Mouse (Mus musculus): ENCODE results near the gene Plppr3. TPM values are rescaled to one million over a fixed set of nuclear protein-coding genes. Genes with fewer than 3 reads are reported as not detected.

The Plppr3 gene
- polyA plus RNA-seq, 1 experiment from 2014 or later, result 14.1 TPM

DNA sequence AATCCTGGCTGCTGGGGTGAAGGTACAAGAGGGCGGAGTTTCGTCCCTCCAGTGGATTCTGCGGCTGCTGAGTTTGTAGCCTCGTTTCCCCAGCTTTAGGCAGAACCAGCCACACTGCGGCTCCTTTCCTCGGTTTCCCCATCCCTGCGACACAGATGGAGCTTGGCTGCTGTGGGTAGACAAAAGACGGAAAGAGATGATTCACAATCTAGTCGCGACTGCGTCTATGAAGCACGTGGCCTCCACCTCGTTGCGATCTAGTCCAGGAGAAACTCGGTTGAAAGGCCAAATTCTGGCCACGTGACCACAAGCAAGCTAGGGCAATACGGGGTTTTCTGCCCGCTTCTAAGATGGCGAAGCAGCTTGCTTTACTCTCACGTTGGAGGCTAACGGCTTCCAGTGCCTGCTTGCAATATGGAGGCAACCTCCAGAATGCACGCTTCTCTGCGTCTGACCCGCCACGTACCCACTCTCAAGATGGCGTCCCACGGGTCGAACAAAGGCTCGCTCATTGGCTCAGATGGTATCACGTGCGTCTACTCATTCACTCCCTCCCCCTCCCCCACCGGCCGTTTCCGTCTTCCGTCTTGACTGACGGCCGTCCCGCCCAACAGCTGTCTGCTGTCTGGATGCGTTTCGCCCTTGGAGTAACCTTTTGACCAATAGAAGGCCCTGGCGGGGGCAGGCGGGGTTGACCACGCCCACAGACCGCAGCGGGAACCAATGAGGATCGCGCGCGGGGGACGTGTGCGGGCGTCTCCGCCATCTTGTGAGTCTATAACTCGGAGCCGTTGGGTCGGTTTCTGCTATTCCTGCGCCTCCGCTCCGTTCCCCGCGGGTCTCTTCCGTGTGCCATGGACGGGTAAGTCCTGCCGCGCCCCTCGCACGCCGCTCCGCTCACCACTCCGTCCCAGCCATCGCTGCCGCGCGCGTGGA lies 20.3 kb downstream of the Plppr3 start, which contains the start of gene Ptbp1:
TSS of gene Ptbp1 (plus strand) at position 568 of the 936 bp plus-strand sequence.
- peaks cover 4% of the 10 kb centered on the region for H3K36me3 ChIP-seq (ENCODE audit: control insufficient read depth, insufficient read depth, low read length)
- H3K4me2 ChIP-seq, result peak within 1 kb of the TSS; percentile 89
- peak within 1 kb of the TSS; percentile 100 for H3K27ac ChIP-seq (ENCODE audit: low read depth, low read length)
- under 1% methylated on average over 75 of the region's 75 CpGs for WGBS (ENCODE audit: insufficient replicate concordance)
- H3K9me3 ChIP-seq (replicated peaks; ENCODE audit: control insufficient read depth, low read length), result no peaks in the 10 kb centered on the region
- ATAC-seq (replicated peaks; ENCODE audit: insufficient number of reproducible peaks, low FRiP score, low TSS enrichment), result peak; percentile 89
- H3K27me3 ChIP-seq (ENCODE audit: control insufficient read depth, insufficient read depth, low read length), result no peaks in the 10 kb centered on the region
- peaks cover 52% of the 10 kb centered on the region for H3K4me1 ChIP-seq (ENCODE audit: control insufficient read depth, insufficient read depth, low read length)
- H3K4me3 ChIP-seq (ENCODE audit: low read depth, low read length), result peak within 1 kb of the TSS; percentile 86
- H3K9ac ChIP-seq (ENCODE audit: low read depth, low read length), result peak within 1 kb of the TSS; percentile 100

DNA sequence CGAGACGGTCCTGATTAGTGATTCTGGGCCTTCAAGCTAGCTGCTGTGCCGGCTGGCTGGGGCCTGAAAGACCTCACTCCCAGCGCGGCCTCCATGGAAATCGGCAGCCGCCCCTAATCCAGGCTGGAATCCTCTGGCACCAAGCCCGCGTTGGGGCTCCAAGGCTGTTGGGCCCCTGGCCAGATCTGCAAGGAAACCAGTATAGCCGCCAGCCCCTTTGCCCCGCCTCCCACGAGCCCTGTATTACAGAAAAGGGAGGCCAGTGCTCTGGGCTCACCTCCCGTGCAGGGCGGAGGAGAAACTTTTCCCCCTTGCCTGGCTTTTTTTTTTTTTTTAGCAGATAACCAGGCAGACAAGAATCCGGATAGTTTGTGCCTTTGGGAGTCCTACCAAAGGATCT lies 21.0 kb downstream of the Plppr3 start:
- Histone ChIP-seq H3K27me3 (ENCODE audit: control insufficient read depth, insufficient read depth, low read length) (no peaks in the 10 kb centered on the region), H3K4me2 (peak overlapping the region; percentile 89), H3K4me1 (ENCODE audit: control insufficient read depth, insufficient read depth, low read length) (peaks cover 47% of the 10 kb centered on the region), H3K9me3 (replicated peaks; ENCODE audit: control insufficient read depth, low read length) (no peaks in the 10 kb centered on the region), H3K4me3 (ENCODE audit: low read depth, low read length) (peak overlapping the region; percentile 86), H3K9ac (ENCODE audit: low read depth, low read length) (peak overlapping the region; percentile 90), H3K36me3 (ENCODE audit: control insufficient read depth, insufficient read depth, low read length) (peaks cover 2% of the 10 kb centered on the region; the same call in 1 of the 2 replicates), H3K27ac (ENCODE audit: low read depth, low read length) (peak overlapping the region; percentile 100)
- WGBS (ENCODE audit: insufficient replicate concordance), result under 1% methylated on average over 15 of the region's 15 CpGs
- peak; percentile 49; the same call in 1 of the 2 replicates for ATAC-seq (replicated peaks; ENCODE audit: insufficient number of reproducible peaks, low FRiP score, low TSS enrichment)

DNA sequence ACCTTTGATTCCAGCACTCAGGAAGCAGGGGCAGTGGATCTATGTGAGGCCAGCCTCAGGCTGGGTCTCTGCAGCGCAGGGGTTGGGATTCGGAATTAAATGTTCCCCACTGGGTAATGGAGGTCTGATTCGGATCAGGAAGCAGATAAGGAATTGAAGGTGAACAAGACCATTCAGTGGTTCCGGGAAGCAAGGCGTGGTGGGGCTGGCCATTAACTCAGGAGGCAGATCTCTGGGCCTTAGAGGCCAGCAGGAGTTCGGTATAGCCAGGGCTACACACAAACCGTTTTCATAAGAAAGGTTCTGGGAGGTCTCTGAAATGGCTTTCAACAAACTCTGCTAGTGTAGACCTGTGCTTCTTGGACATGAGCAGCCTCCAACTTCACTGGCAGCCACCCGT lies 21.6 kb downstream of the Plppr3 start:
- H3K36me3 ChIP-seq (ENCODE audit: control insufficient read depth, insufficient read depth, low read length), result 0 out of 2 replicates have a peak, but pooled peaks cover 2% of the 10 kb centered on the region
- peak overlapping the region; percentile 86 for H3K4me3 ChIP-seq (ENCODE audit: low read depth, low read length)
- no peaks in the 10 kb centered on the region for H3K9me3 ChIP-seq (replicated peaks; ENCODE audit: control insufficient read depth, low read length)
- H3K4me1 ChIP-seq (ENCODE audit: control insufficient read depth, insufficient read depth, low read length), result peaks cover 41% of the 10 kb centered on the region
- no peaks in the 10 kb centered on the region for H3K27me3 ChIP-seq (ENCODE audit: control insufficient read depth, insufficient read depth, low read length)
- peak overlapping the region; percentile 89 for H3K4me2 ChIP-seq
- peak overlapping the region; percentile 100 for H3K27ac ChIP-seq (ENCODE audit: low read depth, low read length)
- no peak for ATAC-seq (replicated peaks; ENCODE audit: insufficient number of reproducible peaks, low FRiP score, low TSS enrichment)
- H3K9ac ChIP-seq (ENCODE audit: low read depth, low read length), result peak overlapping the region; percentile 90
- 27% methylated on average over 8 of the region's 8 CpGs for WGBS (ENCODE audit: insufficient replicate concordance)

DNA sequence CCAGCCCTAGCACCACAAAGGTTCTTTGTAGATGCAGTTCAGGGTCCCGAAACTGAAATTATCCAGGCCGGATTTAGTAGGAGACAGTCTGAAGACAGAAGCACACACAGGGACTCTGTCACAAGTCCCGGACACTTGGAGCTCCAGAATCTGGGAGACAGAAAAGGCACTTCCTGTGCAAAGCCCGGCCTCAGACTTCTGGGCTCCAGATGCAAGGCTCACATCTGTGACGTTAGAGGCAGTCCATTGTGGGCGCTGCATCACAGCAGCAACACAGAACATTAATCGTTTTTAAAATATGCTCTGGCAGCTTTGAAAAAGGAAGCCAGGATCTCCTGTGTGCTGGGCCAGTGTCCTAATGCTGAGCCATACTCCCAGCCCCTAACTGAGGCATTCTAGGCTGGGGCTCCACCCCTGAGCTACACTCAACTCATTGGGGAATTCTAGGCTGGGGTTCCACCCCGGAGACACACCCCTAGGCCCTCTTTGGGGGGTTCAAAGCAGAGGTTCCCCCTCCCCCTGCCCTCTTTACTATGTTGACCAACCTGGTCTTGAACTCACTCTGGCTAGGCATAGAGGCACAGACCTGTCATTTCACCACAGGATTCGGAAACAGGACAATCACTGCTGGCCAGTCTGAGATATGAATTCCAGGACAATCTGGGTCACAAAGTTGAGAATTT lies 22.2 kb downstream of the Plppr3 start:
- ATAC-seq (replicated peaks; ENCODE audit: insufficient number of reproducible peaks, low FRiP score, low TSS enrichment), result no peak
- Histone ChIP-seq H3K4me1 (ENCODE audit: control insufficient read depth, insufficient read depth, low read length) (peaks cover 35% of the 10 kb centered on the region), H3K9ac (ENCODE audit: low read depth, low read length) (peak overlapping the region; percentile 90), H3K9me3 (replicated peaks; ENCODE audit: control insufficient read depth, low read length) (no peaks in the 10 kb centered on the region), H3K27ac (ENCODE audit: low read depth, low read length) (peak overlapping the region; percentile 100), H3K4me2 (peak overlapping the region; percentile 89), H3K27me3 (ENCODE audit: control insufficient read depth, insufficient read depth, low read length) (no peaks in the 10 kb centered on the region), H3K4me3 (ENCODE audit: low read depth, low read length) (peak overlapping the region; percentile 86), H3K36me3 (ENCODE audit: control insufficient read depth, insufficient read depth, low read length) (no peaks in the 10 kb centered on the region)
- WGBS (ENCODE audit: insufficient replicate concordance), result 55% methylated on average over 9 of the region's 9 CpGs

DNA sequence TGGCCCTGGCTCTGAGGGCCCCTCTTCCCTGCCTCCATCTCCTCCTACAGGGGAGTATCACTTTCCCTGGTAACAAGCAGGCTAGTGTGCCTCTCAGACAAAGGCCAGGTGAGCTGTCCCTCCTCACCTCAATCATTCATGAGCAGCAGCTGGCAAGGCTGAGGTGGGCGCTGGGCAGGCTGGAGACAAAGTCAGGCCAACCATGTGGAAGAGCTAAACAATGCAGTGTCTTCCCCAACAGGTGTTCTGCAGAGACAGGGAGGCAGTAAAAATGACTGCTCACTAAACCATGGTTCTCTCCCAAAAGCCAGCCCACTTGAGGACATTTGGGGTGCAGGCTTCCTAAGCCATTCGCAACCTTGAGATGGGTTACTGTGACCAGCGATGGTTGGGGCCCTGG lies 22.8 kb downstream of the Plppr3 start:
- no peak for ATAC-seq (replicated peaks; ENCODE audit: insufficient number of reproducible peaks, low FRiP score, low TSS enrichment)
- Histone ChIP-seq H3K4me1 (ENCODE audit: control insufficient read depth, insufficient read depth, low read length) (peaks cover 31% of the 10 kb centered on the region), H3K9ac (ENCODE audit: low read depth, low read length) (peak overlapping the region; percentile 90), H3K27ac (ENCODE audit: low read depth, low read length) (peak overlapping the region; percentile 100), H3K4me3 (ENCODE audit: low read depth, low read length) (no peak overlapping the region), H3K4me2 (peak overlapping the region; percentile 89), H3K9me3 (replicated peaks; ENCODE audit: control insufficient read depth, low read length) (no peaks in the 10 kb centered on the region), H3K36me3 (ENCODE audit: control insufficient read depth, insufficient read depth, low read length) (no peaks in the 10 kb centered on the region), H3K27me3 (ENCODE audit: control insufficient read depth, insufficient read depth, low read length) (no peaks in the 10 kb centered on the region)
- 85% methylated on average over 3 of the region's 3 CpGs for WGBS (ENCODE audit: insufficient replicate concordance)

DNA sequence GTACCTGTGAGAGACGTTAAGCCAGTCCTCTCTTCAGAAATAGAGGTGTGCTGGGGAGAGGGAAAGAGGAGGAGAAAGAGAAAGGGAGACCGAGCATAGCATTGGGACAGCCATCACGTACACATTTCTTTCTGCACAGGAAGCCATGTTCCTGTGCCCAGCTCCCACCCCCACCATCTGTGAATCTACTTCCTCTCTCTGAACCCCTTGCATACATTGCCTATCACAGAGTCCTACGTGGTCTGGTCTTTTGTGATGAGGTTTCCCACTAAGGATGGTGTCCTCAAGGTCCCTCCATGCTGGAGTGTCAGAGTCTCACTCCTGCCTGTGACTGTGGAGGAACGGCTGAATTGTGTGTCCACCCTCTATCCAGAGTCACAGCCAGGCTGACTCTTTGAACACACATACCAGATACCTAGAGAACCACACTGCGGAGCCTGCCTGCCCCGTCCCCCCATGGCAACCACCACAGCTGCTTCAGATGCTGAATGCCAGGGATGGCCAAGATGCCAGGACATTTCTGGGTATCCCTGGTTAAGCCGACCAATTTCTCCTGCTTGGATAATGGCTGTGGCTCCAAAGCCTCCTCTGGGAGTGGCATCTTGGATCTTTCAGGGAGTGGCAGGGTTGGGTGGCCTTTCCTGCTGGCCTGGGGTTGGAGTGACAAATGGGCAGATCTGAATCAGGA lies 24.3 kb downstream of the Plppr3 start:
- H3K27ac ChIP-seq (ENCODE audit: low read depth, low read length), result peak overlapping the region; percentile 29

DNA sequence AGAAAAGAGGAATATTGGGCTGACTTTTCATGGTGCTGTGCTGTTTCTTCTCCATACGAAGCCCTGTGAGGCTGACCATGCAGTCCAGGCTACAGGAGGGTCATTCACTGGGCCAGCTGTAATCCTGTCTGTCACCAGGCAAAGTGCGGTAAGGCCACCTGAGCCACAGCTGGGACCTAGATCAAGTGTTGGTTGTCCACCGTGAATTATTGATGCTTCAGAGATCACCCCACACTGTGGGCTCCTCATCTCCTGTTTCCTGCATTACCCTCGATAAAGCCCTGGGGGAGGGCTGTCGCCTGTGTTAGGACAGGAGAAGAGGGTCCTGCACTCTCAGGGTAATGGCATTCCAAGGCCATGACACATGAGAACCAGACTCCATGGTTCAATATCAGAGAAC lies 27.9 kb downstream of the Plppr3 start:
- ATAC-seq (replicated peaks; ENCODE audit: insufficient number of reproducible peaks, low FRiP score, low TSS enrichment), result no peak
- Histone ChIP-seq H3K4me3 (ENCODE audit: low read depth, low read length) (no peak overlapping the region), H3K36me3 (ENCODE audit: control insufficient read depth, insufficient read depth, low read length) (no peaks in the 10 kb centered on the region), H3K27me3 (ENCODE audit: control insufficient read depth, insufficient read depth, low read length) (no peaks in the 10 kb centered on the region), H3K4me2 (no peak overlapping the region), H3K27ac (ENCODE audit: low read depth, low read length) (no peak overlapping the region), H3K9ac (ENCODE audit: low read depth, low read length) (no peak overlapping the region), H3K4me1 (ENCODE audit: control insufficient read depth, insufficient read depth, low read length) (peaks cover 19% of the 10 kb centered on the region), H3K9me3 (replicated peaks; ENCODE audit: control insufficient read depth, low read length) (no peaks in the 10 kb centered on the region)
- WGBS (ENCODE audit: insufficient replicate concordance), result 43% methylated on average over 5 of the region's 5 CpGs

More for the DNA sequence above, 24.3 kb downstream of the Plppr3 start:
- Histone ChIP-seq H3K36me3 (ENCODE audit: control insufficient read depth, insufficient read depth, low read length) (no peaks in the 10 kb centered on the region), H3K4me3 (ENCODE audit: low read depth, low read length) (no peak overlapping the region), H3K9me3 (replicated peaks; ENCODE audit: control insufficient read depth, low read length) (no peaks in the 10 kb centered on the region), H3K27me3 (ENCODE audit: control insufficient read depth, insufficient read depth, low read length) (no peaks in the 10 kb centered on the region), H3K4me1 (ENCODE audit: control insufficient read depth, insufficient read depth, low read length) (peaks cover 29% of the 10 kb centered on the region), H3K4me2 (no peak overlapping the region), H3K9ac (ENCODE audit: low read depth, low read length) (no peak overlapping the region; the same call in 1 of the 2 replicates)
- 76% methylated on average over 8 of the region's 8 CpGs for WGBS (ENCODE audit: insufficient replicate concordance)
- ATAC-seq (replicated peaks; ENCODE audit: insufficient number of reproducible peaks, low FRiP score, low TSS enrichment), result no peak

DNA sequence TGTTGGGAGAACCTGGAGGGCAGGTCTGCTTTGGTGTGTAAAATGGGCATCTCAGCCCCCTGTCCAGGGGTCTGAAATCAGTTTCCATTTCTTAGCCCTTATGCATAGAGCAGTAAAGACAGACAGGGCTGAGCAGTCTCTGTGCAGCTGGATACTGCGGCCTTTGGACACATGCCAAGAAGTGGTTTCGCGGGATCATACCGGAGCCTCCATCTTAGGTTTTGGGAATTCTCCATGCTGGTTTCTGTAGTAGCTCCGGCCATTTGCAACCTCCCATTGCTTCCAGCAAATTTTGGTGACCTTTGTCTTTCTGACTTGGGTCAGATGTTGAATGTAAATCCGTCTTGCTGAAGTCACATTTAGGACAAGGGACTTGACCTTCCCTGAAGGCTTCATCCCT lies 31.0 kb downstream of the Plppr3 start:
- 75% methylated on average over 6 of the region's 6 CpGs for WGBS (ENCODE audit: insufficient replicate concordance)

More for the DNA sequence above, 31.0 kb downstream of the Plppr3 start:
- Histone ChIP-seq H3K4me3 (ENCODE audit: low read depth, low read length) (no peak overlapping the region), H3K9me3 (replicated peaks; ENCODE audit: control insufficient read depth, low read length) (no peaks in the 10 kb centered on the region), H3K27ac (ENCODE audit: low read depth, low read length) (no peak overlapping the region), H3K9ac (ENCODE audit: low read depth, low read length) (no peak overlapping the region), H3K4me2 (no peak overlapping the region), H3K27me3 (ENCODE audit: control insufficient read depth, insufficient read depth, low read length) (no peaks in the 10 kb centered on the region), H3K4me1 (ENCODE audit: control insufficient read depth, insufficient read depth, low read length) (peaks cover 17% of the 10 kb centered on the region), H3K36me3 (ENCODE audit: control insufficient read depth, insufficient read depth, low read length) (no peaks in the 10 kb centered on the region)
- no peak for ATAC-seq (replicated peaks; ENCODE audit: insufficient number of reproducible peaks, low FRiP score, low TSS enrichment)
